Mouse (Mus musculus) kidney, adult 18-20 months (tissue): ENCODE data around the gene Dbp.
A peak's percentile ranks its signal among the peaks of the same experiment; 100 is the strongest.

Experiments
- DNase-seq: peaks from one replicate; pipeline ENCODE4 v3.0.0; 2021

Gene Dbp

DNA sequence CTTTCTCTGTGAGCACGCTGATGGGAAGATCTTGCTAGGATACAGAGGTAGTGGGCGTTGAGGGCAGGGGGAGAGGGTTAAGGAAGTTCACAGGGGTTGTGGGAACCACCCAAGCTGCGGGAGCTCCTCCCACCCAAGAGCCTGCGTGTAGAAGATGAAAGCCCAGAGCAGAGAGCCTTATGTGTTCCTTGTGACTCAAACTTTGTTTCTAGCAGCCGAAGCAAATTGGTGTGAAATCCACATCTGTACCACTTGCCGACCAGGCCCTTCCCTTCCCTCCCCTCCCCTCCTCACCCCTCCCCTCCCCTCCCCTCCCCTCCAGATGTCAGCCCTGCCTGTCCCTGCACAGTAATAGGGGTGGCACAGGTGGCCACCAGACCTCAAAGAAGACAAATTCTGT lies 9.8 kb upstream of the Dbp start:
- no peak for DNase-seq

DNA sequence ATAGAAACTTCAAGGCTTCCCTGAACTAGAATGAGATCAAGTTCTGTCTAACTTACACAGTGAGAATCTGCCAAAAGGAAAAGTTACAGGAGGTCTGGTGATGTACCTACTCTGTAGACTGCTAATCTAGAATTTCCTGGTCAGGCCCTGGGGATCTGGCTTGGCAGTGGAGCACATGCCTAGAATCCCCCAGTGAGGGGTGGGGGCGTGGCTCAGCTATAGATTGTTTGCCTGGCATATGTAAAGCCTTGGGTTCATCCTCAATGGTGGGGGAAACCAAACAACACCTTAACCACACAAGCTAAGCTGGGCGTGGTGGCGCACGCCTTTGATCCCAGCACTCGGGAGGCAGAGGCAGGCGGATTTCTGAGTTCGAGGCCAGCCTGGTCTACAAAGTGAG lies 7.0 kb upstream of the Dbp start:
- DNase-seq, result no peak

DNA sequence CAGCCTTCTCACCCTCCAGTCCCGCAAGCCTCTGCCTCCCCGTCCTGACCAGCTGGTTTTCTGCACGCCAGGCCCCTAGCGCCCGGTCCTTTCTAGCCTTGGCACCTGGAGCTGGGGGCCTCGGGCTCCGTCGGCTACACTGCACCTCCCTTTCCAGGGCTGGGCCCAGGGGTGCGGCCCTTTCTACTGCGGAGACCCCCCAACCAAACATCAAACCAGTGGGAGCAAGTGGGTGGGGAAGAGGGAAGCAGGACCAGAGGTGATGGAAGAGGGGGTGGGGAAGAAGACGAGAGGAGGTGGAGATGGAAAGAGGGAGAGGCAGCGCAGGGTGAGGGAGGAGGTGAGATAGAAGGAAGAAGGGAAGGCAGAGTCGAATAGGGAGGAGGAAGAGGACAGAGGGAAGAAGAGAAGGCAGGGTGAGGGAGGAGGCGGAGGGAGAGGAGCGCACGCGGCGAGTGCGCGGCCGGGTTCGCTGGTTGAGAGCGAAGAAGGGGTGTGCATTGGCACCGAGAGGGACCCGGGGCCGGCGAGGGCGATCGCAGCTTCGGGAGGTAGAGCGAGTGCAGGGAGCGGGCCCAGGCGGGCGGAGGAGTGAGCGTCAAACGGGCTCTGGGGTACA lies 5.3 kb upstream of the Dbp start, which contains the start of gene Car11:
TSS of gene Car11 (plus strand) at position 321 of the 619 bp plus-strand sequence.
- DNase-seq, result no peak

DNA sequence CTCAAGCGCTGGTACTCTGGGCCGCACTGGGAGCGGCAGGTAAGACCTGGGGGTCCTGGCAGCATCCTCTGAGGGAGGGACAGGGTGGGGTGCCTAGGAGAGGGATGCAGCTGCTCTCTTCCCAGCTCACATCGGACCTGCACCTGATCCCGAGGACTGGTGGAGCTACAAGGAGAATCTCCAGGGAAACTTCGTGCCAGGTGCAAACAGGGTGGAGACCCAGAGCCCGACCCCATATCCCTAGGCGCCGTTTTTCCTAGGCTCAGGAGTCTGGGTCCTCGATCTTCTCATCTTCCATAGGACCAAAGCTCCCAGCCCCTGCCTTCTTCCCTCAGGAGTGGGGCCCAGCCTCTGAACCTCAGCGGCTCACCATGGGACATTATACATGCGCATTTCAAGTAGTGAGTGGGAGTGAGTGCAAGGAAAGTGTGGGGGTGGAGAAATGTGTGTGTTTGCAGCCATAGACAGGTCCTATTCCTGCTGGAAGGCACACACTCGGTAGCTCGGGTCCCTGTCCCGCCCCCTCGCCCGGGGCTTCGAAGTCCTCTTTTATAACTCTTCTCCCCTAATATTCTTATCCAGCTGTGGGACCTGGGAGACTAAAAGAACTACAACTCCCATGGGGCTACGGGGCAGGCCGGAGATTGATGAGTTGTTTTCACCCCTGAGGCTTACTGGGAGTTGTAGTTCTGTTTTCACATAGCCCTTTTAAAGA lies 4.4 kb upstream of the Dbp start:
- DNase-seq, result peak; percentile 84

DNA sequence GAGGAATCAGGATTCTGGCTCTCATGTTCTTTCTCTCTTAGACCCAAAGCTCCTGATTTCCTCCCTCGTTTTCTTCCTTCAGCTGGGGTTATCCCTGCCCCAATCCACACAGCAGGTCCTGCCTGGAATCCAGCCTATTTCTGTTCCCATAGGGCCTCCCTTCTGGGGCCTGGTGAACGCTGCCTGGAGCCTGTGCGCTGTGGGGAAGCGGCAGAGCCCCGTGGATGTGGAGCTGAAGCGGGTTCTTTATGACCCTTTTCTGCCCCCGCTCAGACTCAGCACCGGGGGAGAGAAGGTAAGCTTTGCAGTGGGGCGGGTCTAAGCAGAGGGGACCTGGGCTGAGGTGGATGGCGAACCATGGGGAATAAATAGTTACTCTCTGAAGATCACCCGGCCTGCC lies 3.8 kb upstream of the Dbp start:
- no peak for DNase-seq

DNA sequence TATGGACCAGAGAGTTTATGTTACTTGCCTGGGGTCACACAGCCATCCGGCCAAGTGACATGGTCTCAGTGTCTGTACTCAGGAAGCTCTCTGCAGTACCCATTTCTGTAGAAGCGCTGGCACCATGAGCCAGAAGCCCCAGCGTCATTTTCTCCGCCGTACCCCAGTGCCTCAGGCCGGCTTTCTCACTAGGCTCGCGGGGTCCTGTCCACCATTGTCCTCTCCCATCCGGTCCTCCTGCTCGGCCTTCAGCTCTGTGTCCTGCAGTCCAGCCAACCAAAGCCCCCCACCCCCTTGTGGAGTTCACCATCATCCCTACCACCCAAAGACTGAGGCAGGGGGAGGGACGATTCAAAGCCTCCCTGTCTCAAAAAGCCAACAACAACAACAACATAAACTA lies 3.3 kb upstream of the Dbp start:
- no peak for DNase-seq

DNA sequence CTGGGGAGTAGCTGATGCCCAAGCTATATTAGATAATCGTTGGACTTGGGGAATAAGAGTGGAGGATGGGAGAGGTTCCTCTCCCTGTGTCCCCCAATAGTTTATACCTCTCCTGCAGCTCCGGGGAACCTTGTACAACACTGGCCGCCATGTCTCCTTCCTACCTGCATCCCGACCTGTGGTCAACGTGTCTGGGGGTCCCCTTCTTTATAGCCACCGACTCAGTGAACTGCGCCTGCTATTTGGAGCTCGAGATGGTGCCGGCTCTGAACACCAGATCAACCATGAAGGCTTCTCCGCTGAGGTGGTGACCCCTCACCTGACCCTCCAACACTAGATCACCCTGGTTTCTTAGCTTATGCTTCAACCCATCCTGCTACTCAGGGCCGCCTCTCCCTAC lies 2.6 kb upstream of the Dbp start:
- DNase-seq, result no peak

DNA sequence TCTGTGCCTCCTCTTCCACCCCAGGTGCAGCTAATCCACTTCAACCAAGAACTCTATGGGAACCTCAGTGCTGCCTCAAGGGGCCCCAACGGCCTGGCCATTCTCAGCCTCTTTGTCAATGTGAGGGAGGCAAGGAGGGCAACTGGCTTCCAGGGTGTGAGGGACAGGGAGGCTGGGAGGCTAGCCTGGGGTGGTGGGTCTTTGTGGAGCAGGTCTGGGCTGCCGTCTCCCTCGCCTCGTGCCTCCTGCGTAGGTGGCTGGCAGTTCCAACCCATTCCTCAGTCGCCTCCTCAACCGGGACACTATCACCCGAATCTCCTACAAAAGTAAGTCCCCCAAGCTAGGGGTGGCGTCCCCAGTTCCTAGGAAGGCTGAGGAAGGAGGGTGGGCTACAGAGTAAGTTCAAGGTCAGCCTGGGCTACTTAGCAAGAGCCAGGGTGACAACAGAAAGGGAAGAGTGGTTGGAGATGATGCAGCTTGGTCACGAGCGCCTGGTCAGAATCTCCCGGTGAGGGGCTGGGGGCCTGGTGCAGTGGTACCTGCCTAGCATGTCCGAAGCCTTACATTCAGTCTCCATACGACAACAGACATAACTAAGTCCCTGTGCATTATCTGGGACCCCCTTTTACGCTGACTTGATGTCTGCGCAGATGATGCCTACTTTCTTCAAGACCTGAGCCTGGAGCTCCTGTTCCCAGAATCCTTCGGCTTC lies 1.9 kb upstream of the Dbp start:
- no peak for DNase-seq

DNA sequence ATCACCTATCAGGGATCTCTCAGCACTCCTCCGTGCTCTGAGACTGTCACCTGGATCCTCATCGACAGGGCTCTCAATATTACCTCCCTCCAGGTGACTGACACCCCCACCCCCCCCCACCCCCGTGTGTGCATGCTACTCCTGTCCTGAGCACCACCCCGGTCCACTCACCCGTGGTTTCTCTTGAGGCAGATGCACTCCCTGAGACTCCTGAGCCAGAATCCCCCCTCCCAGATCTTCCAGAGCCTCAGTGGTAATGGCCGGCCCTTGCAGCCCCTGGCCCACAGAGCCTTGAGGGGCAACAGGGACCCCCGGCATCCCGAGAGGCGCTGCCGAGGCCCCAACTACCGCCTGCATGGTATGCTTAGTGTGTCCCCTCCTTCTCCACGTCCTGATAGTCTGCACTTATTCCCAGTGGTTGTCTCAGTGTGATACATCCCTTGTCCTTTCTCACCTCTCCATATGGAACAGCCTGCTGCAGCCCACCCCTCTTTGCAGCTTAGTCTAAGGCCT lies 1.3 kb upstream of the Dbp start:
- no peak for DNase-seq

DNA sequence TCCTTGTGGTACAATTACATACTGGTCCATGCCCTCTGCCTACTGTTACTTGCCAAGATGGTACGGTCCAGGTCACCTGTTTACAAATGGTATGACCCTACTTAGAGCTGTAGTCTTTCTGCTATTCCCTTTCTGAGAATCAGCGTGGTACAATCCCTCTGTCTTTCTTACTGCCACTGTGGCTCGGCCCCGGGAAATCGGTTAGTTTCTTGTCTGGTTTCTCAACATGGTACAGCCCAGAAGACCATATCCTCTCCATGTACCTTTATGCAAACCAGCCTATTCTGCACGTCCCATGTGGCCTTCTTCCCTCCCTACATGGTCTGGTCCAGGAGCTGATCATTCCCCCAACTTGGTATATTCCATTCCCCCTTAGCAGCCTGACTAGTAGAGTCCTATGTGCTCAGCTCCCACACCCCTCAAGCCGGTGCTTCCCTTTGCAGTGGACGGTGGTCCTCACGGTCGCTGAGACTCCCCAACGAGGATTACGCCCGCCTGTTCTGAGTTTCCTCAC lies 785 bp upstream of the Dbp start:
- peak; percentile 69 for DNase-seq

DNA sequence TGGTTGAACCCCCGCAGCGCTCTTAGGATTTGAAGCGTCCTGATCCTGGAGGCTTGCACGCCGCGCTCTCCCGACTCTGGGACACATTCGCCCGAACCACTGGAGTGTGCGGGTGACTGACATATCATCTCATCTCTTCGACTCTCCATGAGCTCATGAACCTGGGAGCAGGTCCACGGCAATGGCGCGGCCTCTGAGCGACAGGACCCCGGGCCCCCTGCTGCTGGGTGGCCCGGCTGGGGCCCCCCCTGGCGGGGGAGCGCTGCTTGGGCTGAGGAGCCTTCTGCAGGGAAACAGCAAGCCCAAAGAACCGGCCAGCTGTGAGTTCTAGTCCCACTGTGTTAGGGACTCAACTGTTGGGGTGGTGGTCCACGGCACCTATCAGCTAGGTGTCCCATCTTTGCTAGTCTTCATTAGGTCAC lies 566 bp downstream of the Dbp start:
- DNase-seq, result no peak

DNA sequence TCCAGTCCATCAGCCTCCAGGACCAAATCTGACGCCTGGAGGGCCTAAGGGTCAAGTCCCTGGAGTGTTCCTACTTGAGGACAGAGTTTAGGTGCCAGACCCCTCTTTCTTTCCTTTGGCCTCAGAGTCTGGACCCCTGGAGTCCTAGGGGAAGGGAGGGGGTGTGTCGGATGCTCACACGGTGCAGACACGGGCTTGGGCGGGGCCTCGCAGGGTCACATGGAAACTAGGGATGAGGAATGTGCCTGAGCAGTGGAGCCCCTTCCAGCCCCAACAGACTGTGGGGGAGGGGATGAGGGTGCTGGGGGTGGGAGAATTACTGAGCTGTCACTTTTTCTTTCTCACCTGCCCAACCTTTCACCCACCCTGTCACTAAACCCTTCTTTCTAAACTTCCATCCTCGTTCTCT lies 989 bp downstream of the Dbp start:
- peak; percentile 87 for DNase-seq

DNA sequence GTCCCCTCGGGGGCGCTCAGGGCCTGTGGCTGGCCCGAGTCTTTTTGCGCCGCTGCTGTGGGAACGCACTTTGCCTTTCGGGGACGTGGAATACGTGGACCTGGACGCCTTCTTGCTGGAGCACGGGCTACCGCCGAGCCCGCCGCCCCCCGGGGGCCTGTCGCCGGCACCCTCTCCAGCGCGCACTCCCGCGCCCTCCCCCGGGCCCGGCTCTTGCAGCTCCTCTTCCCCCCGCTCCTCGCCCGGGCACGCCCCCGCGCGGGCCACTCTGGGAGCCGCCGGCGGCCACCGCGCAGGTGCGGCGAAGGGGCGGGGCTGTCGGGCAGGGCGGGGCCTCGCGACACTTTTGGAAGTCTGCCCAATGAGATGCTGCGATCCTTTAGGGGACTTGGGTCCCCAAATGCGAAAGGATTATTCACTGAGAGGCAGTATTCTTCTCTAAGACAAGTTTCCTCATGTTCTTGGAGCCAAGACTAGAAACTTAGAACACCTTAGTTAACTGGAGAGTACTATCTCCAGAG lies 1.9 kb downstream of the Dbp start:
- peak; percentile 89 for DNase-seq

DNA sequence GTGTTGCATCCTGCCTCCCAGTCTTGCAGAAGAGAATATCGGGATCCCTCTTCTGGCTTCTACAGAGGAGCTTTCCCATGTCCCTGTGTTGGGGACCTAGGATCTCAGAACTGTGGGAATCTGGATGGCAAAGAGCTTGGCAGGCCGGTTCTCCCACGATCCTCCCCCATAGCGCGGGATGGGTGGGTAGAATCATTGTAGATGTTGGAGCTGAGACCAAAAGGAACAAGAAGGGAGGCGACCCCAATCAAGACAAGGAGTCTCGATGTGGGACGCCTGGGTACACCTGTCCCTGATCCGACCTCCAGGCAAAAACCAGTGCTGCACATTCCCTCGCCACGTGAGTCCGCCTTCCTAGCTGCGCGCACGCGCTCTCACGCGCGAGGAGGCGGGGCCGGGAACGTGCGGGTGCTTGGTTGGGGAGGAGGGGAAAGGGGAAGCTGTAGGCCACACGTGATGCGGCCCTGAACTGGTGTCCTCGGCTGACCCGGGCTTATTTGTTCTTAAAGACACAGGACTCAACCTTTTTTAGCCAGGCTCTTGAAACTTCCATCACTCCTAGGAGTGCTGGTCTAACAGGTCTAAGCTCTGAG lies 2.6 kb downstream of the Dbp start:
- DNase-seq, result peak; percentile 100

DNA sequence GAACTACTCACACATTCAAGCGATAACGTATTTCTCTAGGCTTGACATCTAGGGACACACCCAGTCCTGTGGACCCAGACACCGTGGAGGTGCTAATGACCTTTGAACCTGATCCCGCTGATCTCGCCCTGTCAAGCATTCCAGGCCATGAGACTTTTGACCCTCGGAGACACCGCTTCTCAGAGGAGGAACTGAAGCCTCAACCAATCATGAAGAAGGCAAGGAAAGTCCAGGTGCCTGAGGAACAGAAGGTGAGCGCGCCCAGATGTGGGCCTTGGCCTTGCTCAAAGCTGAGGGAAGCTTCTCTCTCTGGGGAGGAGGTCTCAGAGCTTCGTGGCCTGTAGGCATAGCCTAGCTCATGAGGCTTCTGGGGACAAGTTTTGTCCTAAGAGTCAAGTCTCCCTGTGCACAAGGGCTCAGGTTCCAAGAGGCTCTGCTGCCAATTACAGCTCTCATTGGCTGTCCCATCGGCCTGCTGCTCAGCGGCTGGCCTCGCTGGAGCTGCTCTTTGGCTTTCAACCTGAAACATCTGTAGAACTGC lies 3.4 kb downstream of the Dbp start:
- peak; percentile 78 for DNase-seq

DNA sequence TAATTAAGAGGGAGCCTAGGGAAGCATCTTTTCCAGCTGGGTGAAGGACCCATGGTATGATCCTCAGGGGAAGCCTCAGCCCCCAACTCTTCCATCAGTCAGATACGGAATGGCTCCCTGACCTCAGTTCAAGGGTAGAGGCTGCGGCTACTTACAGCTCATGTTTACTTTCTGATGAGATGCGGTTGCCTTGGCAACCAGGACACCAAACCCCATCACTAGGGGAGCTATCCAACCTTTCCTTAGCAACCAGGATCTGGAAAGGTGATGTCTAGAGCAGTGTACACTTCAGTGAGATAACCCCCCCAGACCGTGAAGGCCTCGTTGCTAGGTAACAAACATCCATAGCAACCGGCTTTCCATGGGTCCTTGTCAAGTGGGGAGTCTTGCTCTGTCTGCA lies 4.1 kb downstream of the Dbp start:
- peak; percentile 36 for DNase-seq

DNA sequence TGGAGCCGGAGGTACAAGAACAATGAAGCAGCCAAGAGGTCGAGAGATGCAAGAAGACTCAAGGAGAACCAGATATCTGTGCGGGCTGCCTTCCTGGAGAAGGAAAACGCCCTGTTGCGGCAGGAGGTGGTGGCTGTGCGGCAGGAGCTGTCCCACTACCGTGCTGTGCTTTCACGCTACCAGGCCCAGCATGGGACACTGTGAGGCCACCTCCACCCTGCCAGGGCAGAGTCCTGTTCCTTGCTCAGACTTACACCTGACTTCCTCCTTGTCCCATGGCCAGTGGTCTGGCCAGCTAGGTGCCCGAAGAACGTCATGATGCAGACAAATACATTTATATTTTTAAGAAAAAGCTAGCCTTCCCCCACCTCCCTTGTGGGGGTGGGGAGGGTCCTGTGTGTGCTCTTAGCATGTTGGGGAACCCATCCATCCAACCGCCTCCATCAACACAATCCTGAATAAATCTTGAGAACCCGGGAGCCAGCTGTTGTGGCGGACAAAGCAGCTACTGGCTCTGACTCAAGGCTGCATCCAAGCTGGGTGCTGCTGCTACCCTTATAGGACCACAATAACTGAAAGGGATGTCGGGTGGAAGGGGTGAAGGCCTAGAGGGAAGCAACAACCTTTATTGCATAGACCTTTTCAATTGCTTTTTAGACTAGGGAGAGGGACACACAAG lies 4.9 kb downstream of the Dbp start:
- no peak for DNase-seq

DNA sequence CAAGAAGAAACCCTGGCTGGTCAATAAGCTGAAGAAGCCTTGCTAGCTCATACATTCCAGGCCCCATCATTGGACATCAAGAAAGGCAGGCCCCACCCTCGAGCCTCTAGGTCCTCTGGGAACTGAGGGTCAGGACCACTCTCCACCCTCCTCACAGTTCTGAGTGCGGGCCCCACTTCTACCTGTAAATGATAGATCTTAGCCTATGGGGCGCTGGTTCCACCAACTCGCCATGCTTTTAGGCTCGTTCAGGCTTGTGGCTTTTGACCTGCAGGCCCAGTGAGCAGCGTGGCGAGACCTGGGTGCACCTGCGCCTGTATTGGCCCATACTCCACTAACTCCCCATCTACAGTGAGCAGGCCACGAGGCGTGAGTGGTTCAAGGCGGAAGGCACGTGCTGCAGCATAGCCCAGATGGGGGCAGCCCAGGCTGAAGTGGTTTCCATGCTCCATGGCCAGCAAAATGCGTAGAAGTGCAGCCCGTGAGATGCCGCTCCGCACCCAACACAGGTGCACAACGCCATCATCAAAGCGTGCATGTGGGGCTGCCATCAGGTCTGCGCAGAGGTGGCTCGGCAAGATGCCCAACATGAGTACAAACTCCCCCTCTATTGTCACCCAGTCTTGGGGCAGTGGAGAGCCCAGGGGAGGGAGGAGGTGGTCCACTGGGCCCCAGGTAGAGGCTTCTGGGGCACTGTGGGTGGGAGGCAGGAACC lies 5.7 kb downstream of the Dbp start:
- no peak for DNase-seq

DNA sequence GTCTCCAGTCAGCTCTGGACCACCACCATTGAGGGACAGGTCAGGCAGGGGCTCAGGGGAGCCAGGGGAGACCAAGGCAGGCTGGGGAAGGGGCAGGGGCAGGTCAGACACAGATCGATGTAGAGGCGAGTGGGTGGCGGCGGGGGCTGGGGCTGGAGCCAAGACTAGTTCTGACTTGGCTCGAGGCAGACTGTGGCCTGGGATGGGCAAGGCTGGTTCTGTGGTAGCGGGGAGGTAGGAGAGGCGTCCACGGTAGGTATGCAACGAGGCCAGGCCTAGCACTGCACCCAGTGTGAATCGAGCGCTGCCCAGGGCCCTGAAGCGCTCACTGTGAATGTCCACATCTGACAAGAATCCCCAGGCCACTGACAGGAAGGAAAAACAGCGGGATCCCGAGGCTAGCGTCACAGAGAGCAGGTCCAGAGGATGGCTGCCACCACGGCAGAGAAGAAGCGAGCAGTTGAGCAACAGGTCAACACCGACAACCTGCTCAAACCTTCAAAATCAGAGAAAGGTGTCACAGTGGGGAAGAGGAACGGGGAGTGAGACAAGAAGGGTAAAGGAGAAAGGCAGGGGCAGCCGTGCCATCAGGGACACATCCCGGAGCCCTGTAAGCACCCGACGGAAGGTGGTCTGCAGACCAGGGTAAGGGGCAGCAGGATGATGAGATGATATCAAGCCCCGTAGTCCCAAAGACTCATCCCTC lies 6.6 kb downstream of the Dbp start:
- DNase-seq, result no peak

DNA sequence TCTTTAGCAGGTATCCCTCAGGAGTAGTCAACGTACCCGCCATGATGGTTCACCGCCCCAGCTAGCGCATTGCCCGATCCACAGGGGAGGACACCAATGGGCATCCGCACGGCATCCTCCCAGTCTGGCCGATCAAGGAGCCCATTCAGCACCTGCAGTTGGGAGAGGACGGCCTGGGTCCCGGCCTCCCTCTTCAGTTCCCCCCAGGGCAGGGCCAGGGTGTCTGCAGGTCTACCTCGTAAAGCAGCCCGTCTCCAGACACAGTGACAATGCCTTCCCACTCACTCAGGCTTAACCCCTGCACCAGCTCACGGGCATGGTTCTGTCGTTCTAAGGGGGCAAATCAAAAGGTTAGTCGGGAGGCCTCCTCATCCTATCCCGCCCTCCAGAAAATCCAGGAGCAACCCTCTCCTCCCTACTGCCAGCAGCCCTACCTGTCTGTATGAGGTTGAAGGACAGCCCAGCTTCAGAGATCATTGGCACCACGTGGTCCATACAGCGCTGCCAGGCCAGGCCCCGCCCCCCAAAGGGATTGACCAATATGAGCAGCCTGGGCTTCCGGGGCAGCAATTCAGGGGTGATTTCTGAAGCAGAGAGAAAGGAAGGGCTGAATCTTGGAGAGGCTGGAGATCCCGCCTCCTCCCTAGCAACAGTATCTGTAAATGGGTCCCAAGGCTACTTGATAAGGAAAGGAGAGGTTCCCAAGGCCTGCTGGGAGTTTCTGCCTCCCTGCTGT lies 7.3 kb downstream of the Dbp start:
- DNase-seq, result peak; percentile 88
